Mouse (Mus musculus): ENCODE measurements around the gene Tap2.

- TF ChIP-seq EP300 (IDR thresholded peaks at IDR 0.05; ENCODE audit: low read depth) (no peak), CTCF (IDR thresholded peaks at IDR 0.05; ENCODE audit: low read depth) (no peak)
These were observed 8.5 kb downstream of the Tap2 start for GRCm38 (mm10) chr17:34211746-34212365.

Data from heart, postnatal 0 days (tissue).